Mouse (Mus musculus) ES-E14 (cell line): ENCODE data around the gene Crk.

Experiments used
- MAFK ChIP-seq: IDR thresholded peaks from 2 replicates; pipeline ENCODE4 v1.6.1; 2014; ENCODE audit warnings: mild to moderate bottlenecking, low read depth, low read length, inconsistent platforms; ENCODE audit not compliant: insufficient read depth
- ZC3H11A ChIP-seq: IDR thresholded peaks from 2 replicates; pipeline ENCODE4 v1.6.1; 2012; ENCODE audit warnings: low read depth, mild to moderate bottlenecking, inconsistent platforms, low read length, borderline replicate concordance
- ZNF384 ChIP-seq: IDR thresholded peaks from 2 replicates; pipeline ENCODE4 v1.6.1; 2012; ENCODE audit warnings: low read depth, low read length, inconsistent platforms

GRCm38 (mm10) chr11:75700557-75700956, 21.5 kb downstream of the Crk start:
- TF ChIP-seq ZNF384 (no peak), MAFK (no peak), ZC3H11A (no peak)
